Mouse (Mus musculus): ENCODE data around the gene Mrps18a. TPM values are rescaled to one million over a fixed set of nuclear protein-coding genes. Genes with fewer than 3 reads are reported as not detected.

Mrps18a gene
- not detected in 2 replicates for polyA plus RNA-seq (2012; ENCODE audit: insufficient read depth, insufficient read length, low replicate concordance, missing spikeins)

DNA sequence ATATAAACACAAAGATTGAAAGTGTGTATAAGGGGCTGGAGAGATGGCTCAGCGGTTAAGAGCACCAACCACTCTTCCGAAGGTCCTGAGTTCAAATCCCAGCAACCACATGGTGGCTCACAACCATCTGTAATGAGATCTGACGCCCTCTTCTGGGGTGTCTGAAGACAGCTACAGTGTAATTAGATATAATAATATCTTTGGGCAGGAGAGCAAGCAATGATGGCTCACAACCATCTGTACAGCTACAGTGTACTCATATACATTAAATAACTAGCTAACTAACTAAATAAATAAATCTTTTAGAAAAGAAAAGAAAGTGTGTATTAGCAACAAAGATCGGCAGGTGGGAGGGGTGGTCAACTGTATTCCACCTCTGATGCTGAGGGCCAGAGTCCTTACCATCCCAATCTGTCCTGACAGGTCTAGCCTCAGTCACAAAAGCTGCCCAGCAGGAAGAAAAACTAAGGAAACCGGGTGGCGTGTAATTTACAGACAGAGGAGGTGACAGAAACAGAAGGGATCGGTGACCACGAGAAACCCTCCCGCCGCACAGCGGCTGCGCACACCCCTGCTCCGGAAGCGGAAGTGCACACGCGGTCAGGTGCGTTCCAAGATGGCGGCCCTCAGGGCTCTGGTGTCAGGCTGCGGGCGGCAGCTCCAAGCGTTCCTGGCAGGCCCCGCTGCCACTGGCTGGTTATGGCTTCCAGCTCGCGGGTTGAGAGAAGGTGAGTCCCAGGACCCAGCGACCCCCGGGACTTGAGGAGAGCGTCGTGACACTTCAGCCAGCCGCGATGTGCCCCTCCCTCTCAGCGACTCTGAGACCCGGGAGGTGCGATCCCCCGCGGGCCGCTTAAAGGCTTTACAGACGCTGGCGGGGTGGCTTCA, at the start of gene Mrps18a:
Mrps18a (plus strand) TSS at position 585 of the 888 bp plus-strand sequence.
- Histone ChIP-seq H3K27ac (ENCODE audit: insufficient read depth, low read depth, low read length) (peak within 1 kb of the TSS; percentile 42; the same call in 1 of the 2 replicates), H3K4me1 (ENCODE audit: control insufficient read depth, insufficient read depth, low read length) (peaks cover 2% of the 10 kb centered on the region; the same call in 1 of the 2 replicates), H3K4me3 (ENCODE audit: insufficient read depth, low read depth, low read length) (peak within 1 kb of the TSS; percentile 84)
- 4% methylated on average over 38 of the region's 38 CpGs for WGBS
- TF ChIP-seq POLR2A (IDR thresholded peaks at IDR 0.05; ENCODE audit: insufficient read depth, low read depth, low read length) = peak; percentile 88
- TF ChIP-seq CTCF (IDR thresholded peaks at IDR 0.05; ENCODE audit: insufficient read depth, low read depth, low read length) = no peak

- Histone ChIP-seq H3K4me1 (ENCODE audit: control insufficient read depth, insufficient read depth, low read length) (peaks cover 8% of the 10 kb centered on the region; the same call in 1 of the 2 replicates), H3K27ac (ENCODE audit: insufficient read depth, low read depth, low read length) (no peak overlapping the region), H3K4me3 (ENCODE audit: insufficient read depth, low read depth, low read length) (no peak overlapping the region)
- TF ChIP-seq CTCF (IDR thresholded peaks at IDR 0.05; ENCODE audit: insufficient read depth, low read depth, low read length) (no peak), POLR2A (IDR thresholded peaks at IDR 0.05; ENCODE audit: insufficient read depth, low read depth, low read length) (no peak)
- 18% methylated on average over 10 of the region's 10 CpGs for WGBS
Measured at GRCm38 (mm10) chr17:46063283-46063973, 47.4 kb upstream of the Mrps18a start.

DNA sequence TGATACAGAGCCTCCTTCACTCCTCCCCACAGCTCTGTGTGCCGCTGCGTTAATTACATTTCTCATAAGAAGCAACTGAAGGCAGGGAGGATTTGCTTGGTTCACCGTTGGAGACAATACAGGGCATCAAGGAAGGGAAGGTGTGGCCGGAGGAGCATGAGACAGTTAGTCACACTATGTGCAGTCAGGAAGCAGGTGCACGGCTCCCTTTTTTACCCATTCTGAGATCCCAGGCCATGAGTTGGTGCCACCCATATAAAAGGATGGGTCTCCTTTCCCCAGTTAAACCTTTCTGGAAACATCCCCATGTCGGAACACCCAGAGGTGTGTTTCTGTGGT, 46.8 kb upstream of the Mrps18a start:
- H3K4me3 ChIP-seq (ENCODE audit: insufficient read depth, low read depth, low read length) = no peak overlapping the region
- 28% methylated on average over 6 of the region's 6 CpGs for WGBS
- no peak overlapping the region for H3K27ac ChIP-seq (ENCODE audit: insufficient read depth, low read depth, low read length)
- peaks cover 8% of the 10 kb centered on the region; the same call in 1 of the 2 replicates for H3K4me1 ChIP-seq (ENCODE audit: control insufficient read depth, insufficient read depth, low read length)
- no peak for TF ChIP-seq CTCF (IDR thresholded peaks at IDR 0.05; ENCODE audit: insufficient read depth, low read depth, low read length)
- TF ChIP-seq POLR2A (IDR thresholded peaks at IDR 0.05; ENCODE audit: insufficient read depth, low read depth, low read length) = no peak

- no peak for TF ChIP-seq CTCF (IDR thresholded peaks at IDR 0.05; ENCODE audit: insufficient read depth, low read depth, low read length)
- TF ChIP-seq POLR2A (IDR thresholded peaks at IDR 0.05; ENCODE audit: insufficient read depth, low read depth, low read length) = no peak
- 67% methylated on average over 9 of the region's 9 CpGs for WGBS
Measured at GRCm38 (mm10) chr17:46070046-46070445, 40.7 kb upstream of the Mrps18a start.

GRCm38 (mm10) chr17:46071531-46071930, 39.3 kb upstream of the Mrps18a start:
- Histone ChIP-seq H3K4me3 (ENCODE audit: insufficient read depth, low read depth, low read length) (no peak overlapping the region), H3K27ac (ENCODE audit: insufficient read depth, low read depth, low read length) (no peak overlapping the region), H3K4me1 (ENCODE audit: control insufficient read depth, insufficient read depth, low read length) (peaks cover 5% of the 10 kb centered on the region; the same call in 1 of the 2 replicates)
- TF ChIP-seq CTCF (IDR thresholded peaks at IDR 0.05; ENCODE audit: insufficient read depth, low read depth, low read length) = no peak
- TF ChIP-seq POLR2A (IDR thresholded peaks at IDR 0.05; ENCODE audit: insufficient read depth, low read depth, low read length) = no peak
- 83% methylated on average over 3 of the region's 3 CpGs for WGBS

More at GRCm38 (mm10) chr17:46070046-46070445, 40.7 kb upstream of the Mrps18a start:
- Histone ChIP-seq H3K4me1 (ENCODE audit: control insufficient read depth, insufficient read depth, low read length) (peaks cover 5% of the 10 kb centered on the region; the same call in 1 of the 2 replicates), H3K4me3 (ENCODE audit: insufficient read depth, low read depth, low read length) (no peak overlapping the region), H3K27ac (ENCODE audit: insufficient read depth, low read depth, low read length) (no peak overlapping the region)

- Histone ChIP-seq H3K27ac (ENCODE audit: insufficient read depth, low read depth, low read length) (no peak overlapping the region), H3K4me3 (ENCODE audit: insufficient read depth, low read depth, low read length) (no peak overlapping the region; the same call in 1 of the 2 replicates), H3K4me1 (ENCODE audit: control insufficient read depth, insufficient read depth, low read length) (peaks cover 5% of the 10 kb centered on the region; the same call in 1 of the 2 replicates)
- TF ChIP-seq POLR2A (IDR thresholded peaks at IDR 0.05; ENCODE audit: insufficient read depth, low read depth, low read length) (no peak), CTCF (IDR thresholded peaks at IDR 0.05; ENCODE audit: insufficient read depth, low read depth, low read length) (no peak)
- 51% methylated on average over 23 of the region's 23 CpGs for WGBS
Measured at GRCm38 (mm10) chr17:46073730-46074301, 37.0 kb upstream of the Mrps18a start.

- no peak overlapping the region for H3K4me3 ChIP-seq (ENCODE audit: insufficient read depth, low read depth, low read length)
- H3K27ac ChIP-seq (ENCODE audit: insufficient read depth, low read depth, low read length) = no peak overlapping the region
- H3K4me1 ChIP-seq (ENCODE audit: control insufficient read depth, insufficient read depth, low read length) = peaks cover 5% of the 10 kb centered on the region; the same call in 1 of the 2 replicates
- no peak for TF ChIP-seq POLR2A (IDR thresholded peaks at IDR 0.05; ENCODE audit: insufficient read depth, low read depth, low read length)
- TF ChIP-seq CTCF (IDR thresholded peaks at IDR 0.05; ENCODE audit: insufficient read depth, low read depth, low read length) = no peak
- 59% methylated on average over 7 of the region's 7 CpGs for WGBS
Measured at GRCm38 (mm10) chr17:46074398-46075115, 36.2 kb upstream of the Mrps18a start.

GRCm38 (mm10) chr17:46075116-46075485, 35.7 kb upstream of the Mrps18a start:
- H3K27ac ChIP-seq (ENCODE audit: insufficient read depth, low read depth, low read length) = no peak overlapping the region
- H3K4me3 ChIP-seq (ENCODE audit: insufficient read depth, low read depth, low read length) = no peak overlapping the region
- peaks cover 5% of the 10 kb centered on the region; the same call in 1 of the 2 replicates for H3K4me1 ChIP-seq (ENCODE audit: control insufficient read depth, insufficient read depth, low read length)
- no peak for TF ChIP-seq POLR2A (IDR thresholded peaks at IDR 0.05; ENCODE audit: insufficient read depth, low read depth, low read length)
- TF ChIP-seq CTCF (IDR thresholded peaks at IDR 0.05; ENCODE audit: insufficient read depth, low read depth, low read length) = no peak
- WGBS = 80% methylated on average over 3 of the region's 3 CpGs
